Mouse (Mus musculus) hindbrain, embryonic 11.5 days (tissue): ENCODE results near the gene Ntf3. TPM values are rescaled to one million over a fixed set of nuclear protein-coding genes. Genes with fewer than 3 reads are reported as not detected.

Source experiments
- ATAC-seq: fragments of 200-750 bp; cut with Nextera tagmentation; 2 replicates; pipeline ENCODE4 v1.8.0; 2017; ENCODE audit warnings: mild to moderate bottlenecking, moderate TSS enrichment, moderate library complexity; ENCODE audit not compliant: low FRiP score
- DNase-seq: peaks from one replicate; pipeline ENCODE4 v3.0.0-alpha.2; 2015; ENCODE audit warnings: low spot score
- H3K27ac ChIP-seq: fragments of 300-500 bp; sonication (generic); 2 replicates; pipeline ENCODE4 v1.5.1; 2014; ENCODE audit warnings: mild to moderate bottlenecking, low read depth, low read length
- H3K27me3 ChIP-seq: fragments of 300-500 bp; sonication (generic); 2 replicates; pipeline ENCODE4 v1.6.1; 2014; ENCODE audit warnings: mild to moderate bottlenecking, low read length, moderate library complexity, mixed read lengths; ENCODE audit not compliant: control insufficient read depth, insufficient read depth
- H3K36me3 ChIP-seq: fragments of 300-500 bp; sonication (generic); 2 replicates; pipeline ENCODE4 v1.6.1; 2014; ENCODE audit warnings: mild to moderate bottlenecking, low read length, moderate library complexity, mixed read lengths; ENCODE audit not compliant: control insufficient read depth, insufficient read depth
- H3K4me1 ChIP-seq: fragments of 300-500 bp; sonication (generic); replicated peaks from 2 replicates; pipeline ENCODE4 v1.6.1; 2014; ENCODE audit warnings: low read length, mixed read lengths; ENCODE audit not compliant: control insufficient read depth, insufficient read depth
- H3K4me2 ChIP-seq: fragments of 300-500 bp; sonication (generic); replicated peaks from 2 replicates; pipeline ENCODE4 v1.6.1; 2014; ENCODE audit warnings: mild to moderate bottlenecking, low read depth, low read length
- H3K4me3 ChIP-seq: fragments of 300-500 bp; sonication (generic); 2 replicates; pipeline ENCODE4 v1.5.1; 2014; ENCODE audit warnings: low read depth, low read length
- H3K9ac ChIP-seq: fragments of 300-500 bp; sonication (generic); 2 replicates; pipeline ENCODE4 v1.6.1; 2014; ENCODE audit warnings: low read depth, low read length
- H3K9me3 ChIP-seq: fragments of 300-500 bp; sonication (generic); 2 replicates; pipeline ENCODE4 v1.6.1; 2016; ENCODE audit warnings: low read length; ENCODE audit not compliant: control insufficient read depth
- WGBS: fragments of 180-500 bp; shearing (Covaris S2); extraction: QIAGEN DNeasy Blood & Tissue Kit; methylation state at CpG from one replicate; pipeline ENCODE4 v1.1.7; 2014; 5-methylcytosine and 5-hydroxymethylcytosine counted together
- polyA plus RNA-seq: library from polyadenylated mRNA; unstranded; fragments of >200 nt; fragmentation: Nextera tagmentation; extraction: Ambion mirVana; gene quantifications from 2 replicates; pipeline ENCODE4 v1.2.1, GENCODE M21; 2014

Ntf3 gene
- polyA plus RNA-seq, 1 experiment from 2014 or later, result 5.8 TPM

DNA sequence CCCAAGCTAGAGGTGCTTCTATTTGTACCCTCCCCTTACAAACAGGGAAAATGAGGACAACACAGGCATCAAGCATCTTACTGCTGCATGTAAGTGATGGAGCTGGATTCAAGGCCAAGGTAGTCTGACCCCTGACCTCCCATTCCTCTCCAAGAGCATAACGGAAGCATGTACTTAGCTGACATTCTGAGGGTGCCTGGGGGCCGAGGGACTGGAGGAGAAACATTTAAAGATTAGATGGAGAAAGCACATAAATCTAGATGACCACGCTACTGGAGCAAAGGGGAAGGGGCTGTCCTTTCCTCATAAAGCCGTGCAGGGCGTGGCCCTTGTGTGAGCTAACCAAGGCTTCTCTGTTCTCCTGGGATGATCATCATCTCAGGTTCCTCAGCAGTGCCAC is 23.1 kb downstream of the Ntf3 start:
- no peaks in the 10 kb centered on the region for H3K9me3 ChIP-seq
- no peaks in the 10 kb centered on the region for H3K4me1 ChIP-seq
- H3K4me2 ChIP-seq, result no peak overlapping the region
- no peak overlapping the region for H3K9ac ChIP-seq
- H3K27ac ChIP-seq, result no peak overlapping the region
- no peak overlapping the region for H3K4me3 ChIP-seq
- no peak for ATAC-seq
- 73% methylated on average over 5 of the region's 5 CpGs for WGBS
- no peaks in the 10 kb centered on the region for H3K27me3 ChIP-seq
- no peaks in the 10 kb centered on the region for H3K36me3 ChIP-seq
- DNase-seq, result no peak

DNA sequence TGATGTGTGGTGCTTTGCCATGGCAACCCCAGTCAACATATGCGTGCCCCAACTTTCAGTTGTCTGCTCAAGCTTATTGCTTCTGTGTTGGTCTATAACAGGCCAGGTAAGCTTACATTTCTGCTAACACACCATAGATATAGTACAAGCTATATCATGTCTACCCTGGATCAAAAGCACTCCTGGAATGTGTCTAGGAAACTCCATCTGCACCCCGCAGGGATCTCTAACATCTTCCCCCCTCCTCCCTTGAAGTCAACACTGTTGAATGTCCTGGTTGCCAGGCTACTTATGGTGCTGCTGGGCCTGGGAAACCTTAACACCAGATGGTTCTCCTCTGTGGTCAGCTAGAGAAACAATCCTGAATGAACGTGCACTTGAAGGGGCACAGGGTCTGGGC is 24.0 kb downstream of the Ntf3 start:
- no peak for ATAC-seq
- Histone ChIP-seq H3K27me3 (no peaks in the 10 kb centered on the region), H3K4me3 (no peak overlapping the region), H3K9ac (no peak overlapping the region), H3K4me2 (no peak overlapping the region), H3K9me3 (no peaks in the 10 kb centered on the region), H3K27ac (no peak overlapping the region), H3K4me1 (no peaks in the 10 kb centered on the region), H3K36me3 (no peaks in the 10 kb centered on the region)
- DNase-seq, result no peak
- WGBS, result 64% methylated on average over 3 of the region's 3 CpGs

DNA sequence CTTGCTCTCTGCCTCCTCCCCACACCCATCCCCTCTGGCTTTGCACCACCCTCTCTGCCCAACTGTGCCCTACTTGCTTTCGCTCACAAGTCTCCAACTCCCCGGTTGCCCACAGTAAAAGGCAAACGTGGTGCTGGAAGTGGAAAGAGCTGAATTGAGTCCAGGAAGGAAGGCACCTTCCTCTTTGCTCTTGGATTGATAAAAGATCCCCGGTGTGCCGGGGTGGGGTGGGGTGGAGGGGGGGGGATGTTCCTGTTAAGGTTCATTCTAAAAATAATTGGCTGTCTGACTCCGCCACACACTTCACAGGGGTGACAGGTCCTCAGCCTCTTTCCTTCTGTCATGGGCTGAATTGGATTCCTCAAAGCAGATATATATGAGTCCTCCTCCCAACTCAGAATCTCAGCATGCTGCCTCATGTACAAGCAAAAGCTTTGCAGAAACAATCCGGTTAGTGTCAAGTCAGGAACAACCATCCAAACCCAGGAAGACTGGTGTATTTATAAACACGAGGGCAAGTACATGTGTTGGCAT is 24.6 kb downstream of the Ntf3 start:
- no peak overlapping the region for H3K27ac ChIP-seq
- no peaks in the 10 kb centered on the region for H3K4me1 ChIP-seq
- H3K4me3 ChIP-seq, result no peak overlapping the region
- DNase-seq (no peak), ATAC-seq (no peak)
- H3K9ac ChIP-seq, result no peak overlapping the region
- H3K36me3 ChIP-seq, result no peaks in the 10 kb centered on the region
- H3K4me2 ChIP-seq, result no peak overlapping the region
- 72% methylated on average over 8 of the region's 8 CpGs for WGBS
- H3K9me3 ChIP-seq, result no peaks in the 10 kb centered on the region
- H3K27me3 ChIP-seq, result no peaks in the 10 kb centered on the region

DNA sequence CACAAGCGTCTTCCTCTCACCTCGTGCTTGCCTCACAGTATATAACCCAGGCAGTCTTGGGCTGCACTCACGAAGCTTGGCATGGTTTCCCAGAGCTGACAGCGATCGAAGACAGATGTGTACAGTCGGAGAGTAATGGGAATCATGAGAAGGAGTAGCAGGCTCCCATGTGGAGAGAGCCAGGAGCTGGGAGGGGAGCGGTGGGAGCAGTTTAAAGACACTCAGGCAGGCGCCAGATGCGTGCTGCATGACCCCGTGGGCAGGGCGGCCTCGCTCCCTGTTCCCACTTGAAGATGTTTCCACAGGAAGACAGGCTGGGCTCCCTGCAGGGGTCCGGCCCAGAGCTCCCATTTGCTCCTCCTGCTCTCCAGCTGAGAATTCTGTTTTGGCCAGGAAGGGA is 25.2 kb downstream of the Ntf3 start:
- Histone ChIP-seq H3K4me2 (no peak overlapping the region), H3K9me3 (no peaks in the 10 kb centered on the region), H3K27ac (no peak overlapping the region), H3K9ac (no peak overlapping the region), H3K27me3 (no peaks in the 10 kb centered on the region), H3K36me3 (no peaks in the 10 kb centered on the region), H3K4me3 (no peak overlapping the region), H3K4me1 (no peaks in the 10 kb centered on the region)
- no peak for ATAC-seq
- DNase-seq, result no peak
- 63% methylated on average over 13 of the region's 13 CpGs for WGBS

DNA sequence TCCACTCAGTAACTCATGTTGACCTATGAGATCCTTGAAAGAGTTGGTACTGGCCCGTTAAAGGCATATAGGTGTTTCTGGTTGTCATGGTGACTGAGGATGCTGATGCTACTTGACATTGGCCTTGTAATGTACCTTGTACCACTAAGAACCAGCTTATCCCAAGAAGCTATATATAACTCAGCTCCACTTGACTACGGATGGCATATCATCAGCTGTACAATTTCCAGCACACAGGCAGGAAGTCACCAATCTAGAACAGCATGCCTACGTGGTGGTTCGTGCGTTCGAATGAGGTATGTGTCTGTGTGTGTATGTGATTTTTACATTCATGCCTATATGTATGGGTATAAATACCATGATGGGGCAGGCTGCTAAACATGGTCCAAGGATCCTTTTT is 25.7 kb downstream of the Ntf3 start:
- H3K27me3 ChIP-seq, result no peaks in the 10 kb centered on the region
- H3K4me3 ChIP-seq, result no peak overlapping the region
- 91% methylated on average over 6 of the region's 6 CpGs for WGBS
- no peak for ATAC-seq
- H3K4me1 ChIP-seq, result no peaks in the 10 kb centered on the region
- no peak overlapping the region for H3K9ac ChIP-seq
- H3K9me3 ChIP-seq, result no peaks in the 10 kb centered on the region
- no peak overlapping the region for H3K4me2 ChIP-seq
- no peak for DNase-seq
- H3K27ac ChIP-seq, result no peak overlapping the region
- no peaks in the 10 kb centered on the region for H3K36me3 ChIP-seq

DNA sequence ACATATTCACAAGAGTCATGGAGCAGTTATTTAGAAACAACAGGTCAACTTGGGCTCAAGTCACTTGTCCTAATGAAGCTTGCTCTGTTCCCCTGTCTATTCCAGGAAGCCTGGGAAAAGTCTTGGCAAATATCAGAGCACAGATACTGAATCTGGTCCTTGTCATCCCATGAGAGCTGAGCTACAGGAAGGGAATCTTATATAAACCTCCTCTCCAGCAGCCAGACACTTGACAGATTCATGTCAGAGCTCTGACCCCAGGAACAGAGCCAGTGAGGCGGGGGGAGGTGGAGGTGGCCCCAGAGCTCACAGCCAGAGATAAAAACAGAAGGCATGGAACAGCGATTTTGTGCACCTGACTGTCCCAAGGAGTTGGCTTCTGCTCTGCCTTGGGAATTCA is 26.3 kb downstream of the Ntf3 start:
- H3K9me3 ChIP-seq, result no peaks in the 10 kb centered on the region
- no peak overlapping the region for H3K4me3 ChIP-seq
- H3K27ac ChIP-seq, result no peak overlapping the region
- 78% methylated on average over 2 of the region's 2 CpGs for WGBS
- no peak overlapping the region for H3K4me2 ChIP-seq
- H3K4me1 ChIP-seq, result no peaks in the 10 kb centered on the region
- no peaks in the 10 kb centered on the region for H3K36me3 ChIP-seq
- H3K9ac ChIP-seq, result no peak overlapping the region
- no peak for DNase-seq
- H3K27me3 ChIP-seq, result no peaks in the 10 kb centered on the region
- ATAC-seq, result no peak

DNA sequence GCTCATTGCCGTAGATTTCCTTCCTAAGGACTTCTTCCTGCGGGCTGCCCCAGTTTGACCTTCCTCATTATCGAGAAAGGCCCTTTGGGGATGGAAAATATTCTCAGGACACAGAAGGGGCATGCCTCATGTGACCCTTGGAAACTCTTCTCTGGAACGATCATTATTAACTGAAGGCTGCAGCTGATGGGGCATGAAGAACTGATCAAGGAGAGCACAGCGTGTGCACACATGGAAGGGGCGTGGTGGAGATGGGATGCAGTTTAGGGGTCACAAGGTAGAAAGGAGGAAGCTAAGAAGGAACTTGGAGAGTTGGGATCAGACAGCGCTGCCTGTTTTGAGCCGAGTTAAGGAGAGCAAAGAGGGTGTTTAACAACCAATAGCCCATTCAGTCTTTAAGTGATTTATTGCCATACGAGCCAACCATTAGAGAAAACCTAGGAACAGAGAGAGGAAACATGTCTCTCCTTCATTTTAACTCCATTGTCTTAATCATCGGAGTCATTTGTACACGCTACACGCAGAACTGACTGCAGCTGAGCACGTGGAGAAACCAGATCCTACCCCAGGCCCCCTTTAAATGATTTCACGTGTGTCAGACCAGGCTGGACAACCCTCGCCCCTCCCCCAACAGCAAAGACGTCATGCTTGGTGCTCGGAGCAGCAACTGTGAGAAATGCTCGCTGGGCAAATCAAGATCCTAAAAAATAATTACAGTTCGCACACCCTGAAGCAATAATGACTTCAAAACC is 32.4 kb downstream of the Ntf3 start:
- Histone ChIP-seq H3K9ac (no peak overlapping the region), H3K27me3 (no peaks in the 10 kb centered on the region), H3K4me3 (no peak overlapping the region), H3K36me3 (no peaks in the 10 kb centered on the region), H3K27ac (no peak overlapping the region), H3K4me2 (no peak overlapping the region), H3K9me3 (no peaks in the 10 kb centered on the region), H3K4me1 (no peaks in the 10 kb centered on the region)
- 57% methylated on average over 19 of the region's 19 CpGs for WGBS
- ATAC-seq (no peak), DNase-seq (peak; percentile 44)

DNA sequence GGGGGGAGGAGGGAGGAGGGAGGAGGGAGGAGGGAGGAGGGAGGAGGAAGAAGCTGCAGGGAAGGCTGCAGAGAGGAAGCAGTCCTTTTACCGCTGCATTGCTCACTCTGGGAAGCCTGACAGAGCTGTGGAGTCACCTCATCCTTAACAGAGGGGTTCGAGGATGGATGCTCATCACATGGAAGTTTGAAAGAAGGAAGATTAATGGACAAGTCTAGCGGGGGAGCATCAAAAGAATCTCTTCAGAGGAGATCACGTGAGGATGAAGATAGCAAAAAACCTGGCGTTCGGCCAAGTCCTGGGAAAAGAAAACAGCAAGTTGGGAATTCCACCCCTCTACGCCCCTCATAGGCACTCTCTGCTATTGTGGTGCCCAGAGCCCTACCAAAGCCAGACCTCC is 38.5 kb downstream of the Ntf3 start:
- no peak overlapping the region for H3K4me2 ChIP-seq
- no peak for DNase-seq
- no peaks in the 10 kb centered on the region for H3K9me3 ChIP-seq
- H3K4me3 ChIP-seq, result no peak overlapping the region
- no peak for ATAC-seq
- WGBS, result 74% methylated on average over 7 of the region's 7 CpGs
- no peak overlapping the region for H3K9ac ChIP-seq
- no peak overlapping the region for H3K27ac ChIP-seq
- no peaks in the 10 kb centered on the region for H3K36me3 ChIP-seq
- H3K27me3 ChIP-seq, result no peaks in the 10 kb centered on the region
- H3K4me1 ChIP-seq, result no peaks in the 10 kb centered on the region

DNA sequence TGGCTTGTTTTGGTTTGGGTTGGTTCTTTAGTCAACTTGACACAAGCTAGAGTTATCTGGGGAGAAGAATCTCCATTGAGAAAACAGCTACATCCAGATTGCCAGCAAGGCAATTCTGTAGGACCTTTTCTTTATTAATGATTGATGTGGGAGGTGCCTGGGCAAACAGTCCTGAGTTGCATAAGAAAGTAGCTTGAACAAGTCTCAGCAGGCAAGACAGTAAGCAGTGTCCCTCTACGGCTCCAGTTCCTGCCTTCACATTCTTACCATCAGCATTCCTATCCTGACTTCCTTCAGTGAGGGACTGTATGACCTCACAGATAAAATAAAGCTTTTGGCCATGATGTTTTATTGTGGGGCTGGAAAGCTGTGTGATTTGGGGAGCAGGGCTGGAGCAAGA is 48.5 kb downstream of the Ntf3 start:
- H3K4me2 ChIP-seq, result no peak overlapping the region
- H3K4me3 ChIP-seq, result no peak overlapping the region
- no peak overlapping the region for H3K27ac ChIP-seq
- WGBS, result 87% methylated on average over 1 of the region's 1 CpGs
- no peak for ATAC-seq
- H3K9ac ChIP-seq, result no peak overlapping the region
- no peaks in the 10 kb centered on the region; the same call in 1 of the 2 replicates for H3K4me1 ChIP-seq
- no peak for DNase-seq
- H3K36me3 ChIP-seq, result no peaks in the 10 kb centered on the region
- no peaks in the 10 kb centered on the region for H3K27me3 ChIP-seq
- no peaks in the 10 kb centered on the region for H3K9me3 ChIP-seq
